Mouse (Mus musculus) left cerebral cortex, postnatal 36 days (tissue): ENCODE measurements around the gene Tmbim7. TPM values are rescaled to one million over a fixed set of nuclear protein-coding genes. Genes with fewer than 3 reads are reported as not detected.

Source experiments
- microRNA-seq: library from miRNA; unstranded; fragments of <30 nt; microRNA quantifications from one replicate; pipeline ENCODE4 v1.2.0, GENCODE M21; 2022
- total RNA-seq, 2 experiments: library from RNA; stranded (reverse); gene quantifications; 2 replicates each; pipeline ENCODE4 v1.2.3; 2021

Tmbim7 gene
- total RNA-seq, 2 experiments from 2014 or later: not detected

Small RNA genes lying within 50 kb of the gene (microRNA-seq; reads per million reads assigned to microRNA genes)
- not detected for gene Gm22926
- not detected for gene Gm26238

Other genes with a start within 250 kb of the Tmbim7 start
- gene Fam133b, start 107.3 kb upstream of the Tmbim7 start, total RNA-seq: 10 to 100 TPM; 36.0 to 42.5 TPM
- gene 1700109H08Rik, start 79.6 kb upstream of the Tmbim7 start, total RNA-seq: 1 to 10 TPM; 2.0 to 5.8 TPM
- 10 to 100 TPM; 22.3 to 34.6 TPM for gene Pex1, start 55.1 kb upstream of the Tmbim7 start, total RNA-seq
- gene Rbm48, start 54.6 kb upstream of the Tmbim7 start, total RNA-seq: 10 to 100 TPM in 1 of 2 experiments, 1 to 10 TPM in 1; 8.5 to 16.3 TPM
- 100 to 1,000 TPM; 117 to 119 TPM for gene Gatad1, start 6.0 kb downstream of the Tmbim7 start, total RNA-seq
- gene Ankib1, start 151.7 kb downstream of the Tmbim7 start, total RNA-seq: 100 to 1,000 TPM; 106 to 111 TPM
- gene Krit1, start 152.0 kb downstream of the Tmbim7 start, total RNA-seq: 10 to 100 TPM; 40.1 to 67.3 TPM
- under 1 TPM; 0.15 to 0.34 TPM for gene Lrrd1, start 194.0 kb downstream of the Tmbim7 start, total RNA-seq
- gene Mterf1a, start 242.8 kb downstream of the Tmbim7 start, total RNA-seq: 10 to 100 TPM in 1 of 2 experiments, 1 to 10 TPM in 1; 5.9 to 10.4 TPM